Mouse (Mus musculus) G1E (cell line): ENCODE results near the gene Nans.
A peak's percentile ranks its signal among the peaks of the same experiment; 100 is the strongest.

ENCODE experiments used
- CTCF ChIP-seq: IDR thresholded peaks from 2 replicates; pipeline ENCODE4 v1.5.1; 2012; ENCODE audit warnings: low read depth, low read length, inconsistent platforms, mixed read lengths
- TAL1 ChIP-seq: conservative IDR thresholded peaks from 2 replicates; pipeline ENCODE4 v1.6.1; 2012; ENCODE audit warnings: low read depth, low read length, inconsistent platforms, mixed read lengths

DNA sequence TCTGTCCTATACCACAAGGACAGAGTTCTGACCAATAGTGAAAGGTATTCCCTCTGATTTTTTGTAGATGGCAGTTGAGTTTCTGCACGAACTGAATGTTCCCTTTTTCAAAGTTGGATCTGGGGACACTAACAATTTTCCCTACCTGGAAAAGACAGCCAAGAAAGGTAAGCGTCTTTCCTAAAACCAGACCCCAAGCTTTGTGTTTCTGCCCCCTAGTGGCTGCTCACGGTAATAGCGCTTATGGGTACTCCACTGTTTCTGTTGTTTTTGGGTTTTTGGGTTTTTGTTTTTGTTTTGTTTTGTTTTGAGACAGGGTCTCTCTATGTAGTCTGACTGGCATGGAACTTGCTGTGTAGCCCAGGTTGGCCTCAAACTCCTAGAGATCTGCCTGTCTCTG is 9.9 kb downstream of the Nans start:
- no peak for TF ChIP-seq TAL1
- TF ChIP-seq CTCF, result peak; percentile 71; the same call in 1 of the 2 replicates
